Mouse (Mus musculus) adrenal gland, postnatal 14 days (tissue): ENCODE measurements around the gene Acta2. TPM values are rescaled to one million over a fixed set of nuclear protein-coding genes. Genes with fewer than 3 reads are reported as not detected.

Source experiments
- DNase-seq: peaks from one replicate; pipeline ENCODE4 v3.0.0; 2021; ENCODE audit warnings: mixed read lengths
- total RNA-seq: library from RNA; stranded (reverse); gene quantifications from 2 replicates; pipeline ENCODE4 v1.2.3, GENCODE M21; 2021

Acta2 gene
- total RNA-seq, 1 experiment from 2014 or later, result 36.5 TPM

DNA sequence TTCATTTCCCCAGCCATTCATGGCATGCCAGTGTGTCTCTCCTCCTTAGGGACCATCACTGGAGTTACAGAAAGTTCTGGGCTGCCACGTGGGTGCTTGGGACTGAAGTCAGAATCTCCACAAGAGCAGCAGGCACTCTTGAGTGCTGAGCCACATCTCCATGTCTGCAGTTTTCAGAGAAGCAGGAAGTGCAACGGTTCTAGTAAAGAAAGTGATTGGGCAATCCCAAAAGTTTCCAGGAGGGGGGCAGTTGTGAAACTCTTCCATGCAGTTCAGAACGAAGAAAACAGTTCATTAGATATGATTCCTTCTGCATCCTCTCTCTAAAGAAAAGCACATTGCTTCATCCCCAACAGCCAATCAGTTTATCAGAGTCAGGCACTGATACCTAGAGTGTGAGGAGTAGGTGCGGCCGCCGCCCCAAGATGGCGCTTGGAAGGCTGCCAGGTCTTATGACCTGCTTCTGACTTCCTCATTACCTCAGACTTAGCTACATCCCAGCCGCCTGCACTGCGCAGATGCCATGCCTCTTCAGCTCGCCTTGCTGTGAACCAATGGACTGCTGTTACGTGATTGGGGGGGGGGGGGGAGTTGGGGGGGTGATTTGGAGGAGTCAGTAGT is 14.8 kb upstream of the Acta2 start:
- DNase-seq, result peak; percentile 23

DNA sequence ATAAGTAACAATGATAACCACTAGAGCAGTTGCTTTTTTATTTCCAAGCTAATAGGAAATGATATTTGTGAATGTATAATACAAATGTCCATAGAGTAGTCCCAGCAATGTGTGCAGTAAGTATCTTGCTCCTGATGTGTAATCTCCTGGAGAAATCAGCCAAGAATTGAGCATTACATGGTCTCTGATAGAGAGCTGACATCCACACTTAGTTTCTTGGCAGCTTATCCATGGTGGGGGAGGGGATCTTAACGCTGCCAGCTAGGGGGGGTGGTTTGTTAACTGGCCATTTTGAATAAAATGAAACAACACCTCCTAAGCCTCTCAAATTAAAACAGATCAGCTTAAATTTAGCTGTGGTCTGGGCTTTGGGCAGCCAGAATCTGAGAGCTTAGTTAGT is 13.6 kb upstream of the Acta2 start:
- DNase-seq, result no peak

DNA sequence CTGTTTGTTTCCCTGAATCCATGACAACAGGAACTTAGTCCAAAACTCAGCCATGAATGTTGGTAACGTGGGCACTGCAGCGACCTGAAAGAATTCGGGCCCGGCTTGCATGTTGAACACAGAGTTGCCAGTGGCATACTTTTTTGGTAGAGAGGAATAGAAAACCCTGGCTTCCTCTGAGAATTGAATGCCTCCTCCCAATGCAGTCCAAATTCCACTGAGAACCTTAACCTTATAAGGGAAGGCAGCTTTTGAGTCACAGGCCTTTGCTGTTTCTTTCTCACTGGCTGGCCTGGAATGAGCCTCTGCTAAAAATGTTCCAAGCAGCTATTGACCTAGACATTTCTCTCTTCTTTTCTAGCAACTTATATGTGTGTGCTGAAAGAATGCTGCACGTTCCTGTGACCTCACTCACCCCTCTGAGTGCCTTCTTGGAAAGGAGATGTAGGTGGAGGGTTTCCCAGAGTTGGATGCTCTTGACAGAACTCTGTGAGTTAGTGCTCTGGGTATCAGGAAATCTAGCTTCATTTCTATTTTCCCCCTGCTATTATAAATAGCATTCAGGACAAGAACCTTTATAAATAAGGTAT is 10.3 kb upstream of the Acta2 start:
- peak; percentile 14 for DNase-seq

DNA sequence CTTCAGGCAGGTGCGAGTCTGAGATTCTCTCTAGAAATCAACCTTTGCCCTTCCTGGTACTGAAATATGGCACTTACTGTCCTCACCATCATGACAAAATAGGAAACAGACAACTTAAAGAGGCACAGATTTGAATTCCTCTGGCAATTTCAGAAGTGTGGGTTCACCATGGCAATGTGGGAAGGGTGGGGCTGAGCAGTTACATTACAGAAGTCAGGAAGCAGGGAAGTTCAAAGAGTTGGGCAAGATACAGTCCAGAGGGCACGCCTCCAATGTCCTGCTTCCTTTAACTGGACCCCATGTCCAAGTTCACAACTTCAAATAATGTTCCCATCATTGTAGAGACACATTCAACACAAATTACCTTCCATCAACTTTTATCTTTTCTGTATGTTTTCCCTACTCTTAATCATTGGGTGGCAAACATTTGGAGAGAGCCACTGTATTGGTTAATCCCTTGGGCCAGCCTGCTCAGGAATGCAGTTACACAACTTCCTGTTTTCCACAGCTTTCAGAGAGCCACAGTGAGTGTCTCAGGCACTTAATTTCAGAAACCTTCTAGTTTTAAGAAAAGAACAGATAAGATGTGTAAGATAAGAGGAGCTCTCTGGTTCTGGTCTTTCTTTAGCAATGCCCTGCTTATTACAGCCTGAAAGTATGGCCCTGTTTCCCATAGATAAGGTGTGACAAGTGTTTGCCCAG is 7.0 kb upstream of the Acta2 start:
- DNase-seq, result no peak

DNA sequence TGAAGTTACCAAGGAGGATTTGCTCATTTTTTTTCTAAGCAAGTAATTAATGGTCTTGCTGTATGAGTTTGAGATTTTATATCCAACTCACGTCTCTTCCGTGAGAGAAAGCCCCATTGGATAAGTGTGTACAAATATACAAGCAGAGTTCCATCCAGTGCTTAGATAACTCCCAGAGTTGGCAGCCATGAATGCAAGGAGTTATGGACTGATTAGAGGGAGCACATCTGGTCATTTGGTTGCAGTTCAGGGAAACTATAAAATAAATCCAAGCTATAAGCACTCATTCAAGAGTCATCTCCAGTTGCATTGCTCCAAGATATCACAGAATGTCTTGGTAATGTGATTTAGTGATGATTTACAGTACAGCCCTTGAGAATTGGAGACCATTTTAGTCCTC is 1.5 kb upstream of the Acta2 start:
- DNase-seq, result no peak

DNA sequence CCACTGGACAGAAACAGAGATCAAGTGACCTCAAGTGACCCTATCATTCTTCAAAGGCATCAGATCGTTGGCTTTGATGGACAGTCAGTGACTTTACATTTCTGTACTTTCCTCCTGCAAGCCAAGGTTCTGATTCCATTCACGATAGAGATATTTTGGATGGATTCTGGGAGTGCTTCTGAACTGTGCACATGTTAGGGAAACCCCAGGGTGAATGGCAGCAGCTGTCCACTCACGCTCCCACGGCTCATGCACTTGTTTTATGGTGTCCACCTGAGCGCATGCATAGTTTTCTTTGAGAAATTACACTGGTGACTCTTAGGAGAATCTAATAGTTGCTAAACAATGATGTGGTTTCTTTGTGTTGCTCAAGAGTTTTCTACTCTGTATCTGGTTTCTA is 759 bp upstream of the Acta2 start:
- DNase-seq, result no peak

DNA sequence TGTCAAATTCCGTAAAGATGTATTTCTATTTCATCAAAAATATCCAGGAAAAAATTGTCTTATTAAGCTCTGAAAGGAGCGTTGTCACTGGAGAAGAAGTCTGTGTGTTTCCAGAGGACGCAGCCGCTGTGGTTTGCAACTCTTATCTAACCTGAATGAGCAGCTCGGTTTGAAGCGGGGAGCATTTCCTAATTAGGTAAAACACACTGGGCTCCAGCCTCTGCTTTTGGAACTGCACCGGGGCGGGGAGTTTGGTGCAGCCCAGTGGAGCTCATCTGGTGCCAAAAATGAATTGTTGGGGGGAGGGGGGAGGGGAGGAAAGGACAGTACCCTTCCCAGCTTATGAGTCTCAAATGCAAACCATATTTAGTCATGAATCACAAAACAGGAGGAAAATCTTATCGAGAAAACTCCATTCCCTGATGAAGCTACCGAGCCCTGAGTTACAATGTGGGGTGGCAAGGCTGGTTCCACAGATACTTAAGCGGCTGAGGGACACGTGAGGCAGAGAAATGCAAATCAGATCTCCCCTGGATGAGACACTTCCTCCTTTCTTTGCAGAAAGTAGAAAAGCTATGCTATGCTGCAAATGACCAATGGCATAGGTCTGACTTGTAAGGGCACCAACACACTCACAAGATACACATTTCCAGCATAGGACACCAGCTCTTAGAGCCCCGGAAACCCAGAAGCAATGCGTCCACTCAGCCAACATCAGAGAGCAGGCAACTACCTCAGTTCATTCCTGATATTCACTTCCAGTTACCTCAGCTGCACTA is 1.1 kb downstream of the Acta2 start:
- DNase-seq, result peak; percentile 25

DNA sequence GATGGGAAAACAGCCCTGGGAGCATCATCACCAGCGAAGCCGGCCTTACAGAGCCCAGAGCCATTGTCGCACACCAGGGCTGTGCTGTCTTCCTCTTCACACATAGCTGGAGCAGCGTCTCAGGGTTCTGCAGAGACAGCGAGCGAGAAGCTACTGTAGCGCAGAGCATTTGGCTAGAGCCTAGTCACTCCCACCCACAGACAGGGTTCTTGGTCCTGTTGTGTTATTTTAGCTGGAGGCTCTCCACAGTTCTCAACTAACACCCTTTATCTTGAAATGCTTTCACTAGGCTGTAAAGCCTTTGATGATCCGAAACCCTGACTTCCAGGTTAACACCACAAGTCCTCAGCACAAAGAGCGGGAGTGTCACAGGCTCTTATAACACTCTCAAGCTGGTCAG is 2.9 kb downstream of the Acta2 start:
- no peak for DNase-seq

DNA sequence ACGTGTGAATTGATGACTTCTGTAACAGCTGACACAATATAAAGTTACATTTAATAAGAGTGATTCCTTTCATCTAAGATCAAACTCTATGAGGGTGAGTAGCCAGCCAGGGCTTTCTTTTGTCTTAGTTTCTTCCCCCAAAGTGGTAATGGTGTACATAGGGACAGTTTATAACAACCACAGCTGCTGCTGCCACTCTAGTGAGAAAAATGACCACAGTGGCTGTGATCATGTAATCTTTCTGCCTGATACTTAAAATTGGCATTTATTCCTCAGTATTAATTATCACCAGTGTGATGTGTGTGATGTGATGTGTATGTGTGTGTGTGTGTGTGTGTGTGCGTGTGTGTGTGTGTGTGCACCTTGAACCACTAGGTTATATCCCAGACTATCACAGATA is 3.5 kb downstream of the Acta2 start:
- no peak for DNase-seq

DNA sequence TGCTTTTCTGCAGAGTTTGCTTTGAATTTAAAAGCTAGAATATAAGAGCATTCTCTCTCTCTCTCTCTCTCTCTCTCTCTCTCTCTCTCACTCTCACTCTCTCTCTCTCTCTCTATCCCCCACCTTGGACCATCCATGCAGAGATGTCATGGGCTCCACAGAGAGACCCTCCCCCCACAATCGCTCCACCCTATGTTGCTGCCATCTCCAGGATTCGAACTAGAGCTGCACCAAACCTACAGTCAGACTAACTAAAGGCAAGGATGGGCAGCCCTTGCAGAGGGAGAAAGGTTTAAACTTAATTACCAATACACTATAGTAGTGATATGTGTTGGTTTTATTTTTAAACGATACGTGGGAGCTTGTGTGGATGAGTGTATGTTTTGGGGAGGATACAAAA is 4.8 kb downstream of the Acta2 start:
- no peak for DNase-seq

DNA sequence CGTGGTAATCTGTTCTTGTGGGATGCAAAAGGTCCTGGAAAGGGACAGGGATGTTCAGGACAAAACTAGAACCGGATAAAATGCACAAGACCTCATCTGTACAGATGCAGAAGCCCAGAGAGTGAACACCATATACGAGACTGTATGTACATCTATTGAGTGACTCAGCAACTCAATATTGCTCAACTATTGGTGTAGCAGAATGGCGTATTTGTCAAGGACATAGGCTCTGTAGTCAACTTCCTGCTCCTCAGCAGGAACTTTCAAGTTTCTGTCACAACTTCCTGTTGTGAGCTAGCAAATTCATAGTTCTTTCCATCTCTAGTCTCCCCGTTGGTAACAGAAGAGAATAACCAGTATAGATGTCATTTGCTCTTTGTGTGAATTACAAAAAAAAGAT is 6.8 kb downstream of the Acta2 start:
- DNase-seq, result no peak

DNA sequence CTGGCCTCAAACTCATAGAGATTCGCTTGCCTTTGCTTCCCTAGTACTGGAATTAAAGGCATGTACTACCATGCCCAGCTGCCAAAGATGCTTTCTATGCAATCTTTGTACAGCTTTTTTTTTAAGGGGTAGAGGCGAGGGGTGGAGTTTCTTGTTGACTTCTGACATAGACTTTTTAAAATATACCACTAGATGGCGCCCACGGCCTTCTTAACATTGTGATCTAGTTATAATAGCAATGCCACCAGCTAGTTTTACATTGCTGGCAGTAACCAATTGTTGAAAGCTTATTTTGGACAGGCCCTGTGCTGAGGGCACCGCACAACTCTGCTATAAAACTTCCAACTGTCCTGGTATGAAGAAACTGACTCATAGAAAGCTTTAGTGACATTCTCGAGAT is 11.3 kb downstream of the Acta2 start:
- DNase-seq, result peak; percentile 71

DNA sequence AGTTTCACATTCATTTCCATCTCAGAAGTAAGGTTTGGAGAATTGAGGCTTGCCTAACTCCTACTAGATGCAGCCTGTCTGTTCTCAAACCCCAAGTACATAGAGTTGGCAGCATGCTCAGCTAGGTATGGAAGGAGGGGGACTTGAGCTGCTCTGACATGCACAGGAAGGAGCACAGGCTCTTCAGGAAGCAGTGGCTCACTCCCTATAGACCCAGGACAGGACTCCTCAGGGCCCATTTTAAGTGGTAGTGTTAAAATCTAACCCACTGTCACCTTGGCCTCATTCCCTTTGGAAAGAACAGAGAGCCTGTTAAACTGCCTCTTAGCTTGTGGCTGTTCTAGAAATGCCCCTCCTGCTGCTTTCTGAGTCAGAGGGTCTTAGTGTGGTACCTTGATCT is 12.5 kb downstream of the Acta2 start:
- no peak for DNase-seq

DNA sequence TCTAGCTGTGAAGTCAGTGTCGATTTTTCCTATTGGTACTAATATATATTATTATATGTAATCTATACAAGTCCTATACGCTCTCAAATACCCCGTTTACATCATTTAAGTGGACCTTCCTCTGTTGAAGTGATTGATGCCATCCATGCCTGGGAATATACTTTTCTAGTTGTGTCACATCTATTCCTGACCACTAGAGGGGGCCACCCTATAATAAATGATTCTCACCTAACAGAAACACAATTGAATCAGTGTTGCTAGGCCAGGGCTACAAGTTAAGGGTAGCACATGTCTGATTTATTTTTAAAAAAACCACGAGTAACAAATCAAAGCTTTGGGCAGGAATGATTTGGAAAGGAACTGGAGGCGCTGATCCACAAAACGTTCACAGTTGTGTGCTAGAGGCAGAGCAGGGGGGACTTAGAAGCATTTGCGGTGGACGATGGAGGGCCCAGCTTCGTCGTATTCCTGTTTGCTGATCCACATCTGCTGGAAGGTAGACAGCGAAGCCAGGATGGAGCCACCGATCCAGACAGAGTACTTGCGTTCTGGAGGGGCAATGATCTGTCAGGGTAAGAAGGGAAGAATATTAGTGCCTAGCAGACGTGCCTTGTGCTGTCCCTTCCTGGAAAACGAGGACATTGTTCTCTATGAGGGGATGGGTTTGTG is 14.0 kb downstream of the Acta2 start:
- peak; percentile 43 for DNase-seq

DNA sequence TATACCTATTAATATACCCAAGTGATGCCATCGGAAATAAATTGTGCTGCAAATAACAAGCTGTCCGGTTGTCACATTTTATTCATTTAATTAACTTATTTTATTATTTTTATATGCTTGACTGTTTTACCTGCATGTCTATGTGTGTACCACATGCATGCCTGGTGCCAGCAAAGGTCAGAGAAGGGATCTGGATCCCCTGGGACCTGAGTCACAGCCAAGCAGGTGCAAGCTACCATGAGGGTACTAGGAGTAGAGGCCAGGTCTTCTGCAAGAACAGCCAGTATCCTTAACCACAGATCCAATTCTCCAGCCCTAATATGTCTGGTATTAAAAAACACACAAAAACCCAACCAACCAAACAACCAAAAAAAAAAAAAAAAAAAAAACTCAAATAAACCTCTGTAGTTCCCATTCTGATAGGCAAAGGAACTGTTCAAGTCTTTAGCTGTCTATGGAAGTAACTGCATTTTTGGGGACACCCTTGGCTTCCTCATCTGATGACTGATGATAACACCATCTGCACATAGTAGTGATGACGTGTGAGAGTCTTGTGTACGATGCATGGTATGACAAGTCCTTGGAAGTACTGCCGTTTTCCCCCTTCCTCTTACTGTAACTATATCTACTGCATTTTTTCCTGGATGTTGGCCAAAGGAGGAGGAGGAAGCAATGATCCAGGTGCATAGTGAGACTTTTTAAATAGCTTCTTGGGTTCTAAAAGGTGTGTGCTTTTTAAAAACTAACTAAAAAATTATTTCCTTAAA is 14.9 kb downstream of the Acta2 start:
- no peak for DNase-seq

DNA sequence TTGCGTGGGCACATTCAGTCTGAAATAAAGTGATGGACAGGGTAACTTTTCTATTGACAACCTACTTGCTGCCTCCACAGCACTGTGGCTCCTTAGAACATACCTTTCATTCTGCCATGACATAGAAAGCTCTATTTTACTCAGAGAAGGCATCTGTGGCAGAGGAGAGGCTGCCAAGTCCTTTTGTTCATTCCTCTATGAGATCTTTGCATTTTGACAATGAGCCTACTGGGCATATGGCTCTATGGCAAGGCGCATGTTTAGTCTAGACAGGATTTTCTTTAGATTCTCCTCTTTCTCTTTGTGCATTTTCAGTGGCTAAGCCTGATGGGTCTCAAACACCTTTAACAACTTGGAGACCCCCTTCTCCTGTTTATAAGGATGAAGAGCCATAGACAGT is 17.6 kb downstream of the Acta2 start:
- DNase-seq, result no peak

DNA sequence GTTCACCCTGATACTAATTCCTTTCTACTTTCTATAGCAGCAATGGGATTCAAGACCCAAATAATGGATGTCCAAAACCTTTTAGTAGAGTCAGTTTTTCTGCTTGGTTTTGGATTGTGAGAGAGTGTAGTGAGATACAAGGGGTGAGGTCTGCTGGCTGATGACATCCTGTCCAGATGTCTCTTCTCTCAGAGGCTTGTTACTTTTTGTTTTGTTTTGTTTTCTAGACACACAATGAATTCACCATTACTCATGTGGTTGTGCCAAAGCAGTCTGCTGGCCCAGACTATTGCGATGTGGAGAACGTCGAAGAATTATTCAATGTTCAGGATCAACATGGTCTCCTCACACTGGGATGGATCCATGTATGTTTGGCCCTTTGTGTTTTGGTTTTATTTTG is 19.3 kb downstream of the Acta2 start:
- no peak for DNase-seq

DNA sequence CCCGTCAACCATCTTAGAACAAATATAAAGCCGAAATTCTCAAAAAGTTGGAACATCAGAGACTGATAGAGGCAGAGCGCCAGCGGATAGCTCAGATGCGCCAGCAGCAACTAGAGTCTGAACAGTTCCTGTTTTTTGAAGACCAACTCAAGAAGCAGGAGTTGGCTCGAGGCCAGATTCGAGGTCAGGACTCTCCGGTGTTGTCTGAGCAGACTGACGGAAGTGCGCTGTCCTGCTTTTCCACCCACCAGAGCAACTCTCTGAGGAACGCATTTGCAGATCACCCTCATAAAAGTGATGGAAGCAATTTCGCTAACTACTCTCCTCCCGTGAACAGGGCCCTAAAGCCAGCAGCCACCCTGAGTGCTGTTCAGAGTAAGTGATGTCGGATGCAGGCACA is 21.4 kb downstream of the Acta2 start:
- DNase-seq, result peak; percentile 69

DNA sequence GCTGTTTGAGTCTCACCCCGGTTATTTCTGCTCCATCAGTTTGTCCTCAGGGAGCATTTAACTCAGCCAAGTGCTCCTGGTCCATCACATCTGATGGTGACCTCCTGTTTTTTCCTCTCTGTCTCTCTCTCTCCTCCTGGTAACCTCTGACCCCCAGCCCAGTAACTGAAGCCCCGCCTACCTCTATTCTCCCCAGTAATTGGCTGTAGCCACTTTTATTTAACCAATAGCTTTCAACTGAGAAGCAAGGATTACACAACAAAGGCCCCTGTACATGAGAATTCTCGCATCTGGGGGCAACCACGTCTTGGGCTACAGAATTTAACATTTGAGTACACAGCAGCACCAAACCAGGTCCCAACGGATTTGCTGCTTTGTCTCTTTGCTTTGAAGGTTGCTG is 23.1 kb downstream of the Acta2 start:
- no peak for DNase-seq

DNA sequence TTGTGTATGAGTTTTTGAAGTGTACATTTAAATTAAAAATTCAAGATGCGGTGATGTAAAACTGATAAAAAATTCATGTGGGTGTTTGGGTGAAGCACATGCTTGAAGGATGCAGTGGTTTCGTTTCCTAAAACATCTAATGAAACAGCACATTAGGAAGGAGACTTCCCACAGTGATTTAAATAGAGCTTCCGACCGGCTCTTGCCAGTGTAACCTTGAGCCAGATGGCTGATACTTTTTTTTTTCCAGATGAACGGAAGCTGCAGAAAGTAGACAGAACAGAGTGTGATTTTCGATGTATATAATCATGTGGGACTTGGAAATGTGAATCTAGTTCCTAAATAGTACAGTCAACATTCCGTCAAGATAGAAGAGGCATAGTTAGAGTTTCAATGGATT is 23.8 kb downstream of the Acta2 start:
- DNase-seq, result no peak

DNA sequence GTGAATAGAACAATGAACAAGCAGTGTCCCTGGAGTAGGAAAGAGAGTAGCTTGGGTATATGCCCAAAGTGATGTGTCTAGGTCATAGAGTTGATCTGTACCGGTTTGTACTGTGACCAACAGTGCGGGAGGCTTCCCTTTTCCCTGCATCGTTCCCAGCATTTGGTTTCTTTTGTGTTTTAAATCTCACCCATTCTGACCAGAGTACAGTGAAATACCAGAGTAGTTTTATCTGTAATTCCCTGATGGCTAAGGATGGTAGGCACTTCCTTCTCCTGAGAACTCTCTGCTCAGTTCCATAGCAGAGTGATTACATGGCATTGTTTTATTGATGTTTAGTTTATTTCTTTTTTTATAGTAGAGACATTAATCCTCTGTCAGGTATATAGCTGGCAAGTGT is 32.6 kb downstream of the Acta2 start:
- DNase-seq, result no peak
